Mouse (Mus musculus) liver, embryonic 15.5 days (tissue): ENCODE measurements at regions not wholly inside any gene's neighbourhood (a gene's known extent, or its start where the extent isn't known, plus 50 kb on each side); places are given as distances from the start of the nearest gene placed in this dataset.
"Not testable (repeated sequence)": the region's sequence is repeated elsewhere in the genome, so short reads cannot be mapped to it uniquely, and the experiment has no call there.

Experiments used
- ATAC-seq: fragments of 200-750 bp; cut with Nextera tagmentation; 2 replicates; pipeline ENCODE4 v1.8.0; 2017; ENCODE audit warnings: moderate number of reproducible peaks, mild to moderate bottlenecking, moderate library complexity; ENCODE audit not compliant: insufficient read depth
- H3K27ac ChIP-seq: fragments of 300-500 bp; sonication (generic); replicated peaks from 2 replicates; pipeline ENCODE4 v1.5.1; 2015; ENCODE audit warnings: mild to moderate bottlenecking, inconsistent platforms
- H3K27me3 ChIP-seq: fragments of 300-500 bp; sonication (generic); 2 replicates; pipeline ENCODE4 v1.6.1; 2015; ENCODE audit warnings: mild to moderate bottlenecking, inconsistent platforms
- H3K36me3 ChIP-seq: fragments of 300-500 bp; sonication (generic); replicated peaks from 2 replicates; pipeline ENCODE4 v1.6.1; 2015; ENCODE audit warnings: moderate library complexity, mild to moderate bottlenecking, inconsistent platforms
- H3K4me1 ChIP-seq: fragments of 300-500 bp; sonication (generic); replicated peaks from 2 replicates; pipeline ENCODE4 v1.6.1; 2015; ENCODE audit warnings: inconsistent platforms
- H3K4me2 ChIP-seq: fragments of 300-500 bp; sonication (generic); 2 replicates; pipeline ENCODE4 v1.6.1; 2015; ENCODE audit warnings: moderate library complexity, mild to moderate bottlenecking, inconsistent platforms
- H3K4me3 ChIP-seq: fragments of 300-500 bp; sonication (generic); replicated peaks from 2 replicates; pipeline ENCODE4 v1.5.1; 2015; ENCODE audit warnings: mild to moderate bottlenecking, inconsistent platforms
- H3K9ac ChIP-seq: fragments of 300-500 bp; sonication (generic); 2 replicates; pipeline ENCODE4 v1.6.1; 2015; ENCODE audit warnings: moderate library complexity, mild to moderate bottlenecking, inconsistent platforms
- H3K9me3 ChIP-seq: fragments of 300-500 bp; sonication (generic); replicated peaks from 2 replicates; pipeline ENCODE4 v1.6.1; 2016; ENCODE audit warnings: inconsistent platforms
- WGBS: fragments of 180-500 bp; shearing (Covaris S2); methylation state at CpG from one replicate; pipeline ENCODE4 v1.1.7; 2015; ENCODE audit warnings: mixed read lengths; ENCODE audit not compliant: insufficient replicate concordance; 5-methylcytosine and 5-hydroxymethylcytosine counted together

- no peak for ATAC-seq
These were observed 243.8 kb downstream of the Mef2c start for GRCm38 (mm10) chr13:83747671-83748070.

DNA sequence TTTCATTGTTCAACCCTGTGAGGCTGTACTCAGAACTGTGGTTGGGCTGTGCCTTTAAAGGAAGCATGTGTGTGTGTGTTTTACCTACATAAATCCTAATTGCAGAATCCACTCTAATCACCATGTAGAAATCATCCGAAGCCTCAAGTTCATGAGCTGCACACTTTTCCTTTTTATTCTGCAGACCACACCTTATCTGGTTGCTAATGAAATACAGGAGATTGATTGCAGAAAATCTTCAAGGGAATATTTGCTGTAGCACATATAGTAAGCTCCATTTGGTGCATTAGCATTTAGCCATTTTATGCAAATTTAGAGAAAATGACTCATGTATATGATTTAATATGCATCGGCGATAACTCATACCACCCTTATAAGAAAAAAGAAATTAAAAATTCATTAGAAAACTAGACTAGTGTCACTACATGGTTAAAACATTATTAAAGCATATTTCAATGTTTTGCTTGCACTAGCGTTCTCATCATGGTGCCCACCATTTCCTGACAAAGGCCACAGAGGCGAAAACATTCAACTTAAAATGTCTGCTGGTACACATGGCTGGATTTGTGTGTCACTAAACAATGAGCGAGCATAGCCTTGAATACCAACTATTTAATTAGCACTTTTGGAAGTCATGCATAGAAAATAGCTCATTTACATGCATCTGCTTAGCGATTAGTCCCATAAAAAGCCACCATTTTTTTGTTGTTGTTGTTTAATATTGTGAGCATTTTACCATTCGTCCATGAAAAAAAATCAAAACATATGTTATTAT lies 245.7 kb downstream of the Mef2c start:
- ATAC-seq, result no peak
- no peak overlapping the region for H3K27ac ChIP-seq
- H3K4me1 ChIP-seq, result no peaks in the 10 kb centered on the region
- WGBS, result 54% methylated on average over 8 of the region's 8 CpGs
- H3K36me3 ChIP-seq, result no peaks in the 10 kb centered on the region
- no peak overlapping the region for H3K9ac ChIP-seq
- no peaks in the 10 kb centered on the region for H3K9me3 ChIP-seq
- H3K4me3 ChIP-seq, result no peak overlapping the region
- H3K4me2 ChIP-seq, result no peak overlapping the region
- H3K27me3 ChIP-seq, result peaks cover 20% of the 10 kb centered on the region

More at GRCm38 (mm10) chr13:83747671-83748070, 243.8 kb downstream of the Mef2c start:
- Histone ChIP-seq H3K9ac (no peak overlapping the region), H3K4me1 (no peaks in the 10 kb centered on the region), H3K4me3 (no peak overlapping the region), H3K9me3 (no peaks in the 10 kb centered on the region), H3K4me2 (no peak overlapping the region), H3K27me3 (peaks cover 24% of the 10 kb centered on the region), H3K36me3 (no peaks in the 10 kb centered on the region), H3K27ac (no peak overlapping the region)
- WGBS, result 47% methylated on average over 3 of the region's 3 CpGs

DNA sequence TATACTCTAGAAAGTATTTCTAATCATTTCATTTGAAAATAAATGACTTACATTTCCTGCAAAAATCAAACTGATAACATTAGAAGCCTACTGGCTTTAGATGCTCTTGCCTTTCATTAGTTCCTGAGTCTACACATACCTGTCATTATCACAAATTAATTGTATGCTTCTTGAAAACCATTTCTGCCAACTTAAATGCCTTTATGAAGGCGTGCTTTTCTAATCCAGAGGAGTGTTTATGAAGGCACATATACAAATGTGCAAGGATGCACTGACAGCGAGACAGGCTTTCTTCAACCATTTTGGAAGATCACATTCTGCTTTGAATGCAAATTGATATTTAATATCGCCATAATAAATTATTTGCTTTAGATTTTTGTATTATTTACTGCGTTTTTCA lies 246.6 kb downstream of the Mef2c start:
- Histone ChIP-seq H3K4me3 (no peak overlapping the region), H3K36me3 (no peaks in the 10 kb centered on the region), H3K9me3 (no peaks in the 10 kb centered on the region), H3K27me3 (peaks cover 12% of the 10 kb centered on the region), H3K9ac (no peak overlapping the region), H3K27ac (no peak overlapping the region), H3K4me2 (no peak overlapping the region), H3K4me1 (no peaks in the 10 kb centered on the region)
- ATAC-seq, result no peak
- 40% methylated on average over 4 of the region's 4 CpGs for WGBS

- Histone ChIP-seq H3K4me3 (no peak overlapping the region), H3K27me3 (no peaks in the 10 kb centered on the region), H3K9ac (no peak overlapping the region), H3K4me2 (no peak overlapping the region), H3K36me3 (no peaks in the 10 kb centered on the region), H3K4me1 (no peaks in the 10 kb centered on the region), H3K27ac (no peak overlapping the region), H3K9me3 (no peaks in the 10 kb centered on the region)
- ATAC-seq, result no peak
- WGBS, result 66% methylated on average over 14 of the region's 14 CpGs
These were observed 256.7 kb downstream of the Mef2c start for GRCm38 (mm10) chr13:83760387-83761170.

GRCm38 (mm10) chr13:83762484-83762883 lies 258.6 kb downstream of the Mef2c start:
- no peak for ATAC-seq
- H3K4me2 ChIP-seq, result no peak overlapping the region
- H3K27ac ChIP-seq, result no peak overlapping the region
- H3K4me1 ChIP-seq, result no peaks in the 10 kb centered on the region
- no peaks in the 10 kb centered on the region for H3K36me3 ChIP-seq
- no peak overlapping the region for H3K9ac ChIP-seq
- H3K9me3 ChIP-seq, result no peaks in the 10 kb centered on the region
- 51% methylated on average over 1 of the region's 1 CpGs for WGBS
- no peak overlapping the region for H3K4me3 ChIP-seq
- H3K27me3 ChIP-seq, result no peaks in the 10 kb centered on the region

DNA sequence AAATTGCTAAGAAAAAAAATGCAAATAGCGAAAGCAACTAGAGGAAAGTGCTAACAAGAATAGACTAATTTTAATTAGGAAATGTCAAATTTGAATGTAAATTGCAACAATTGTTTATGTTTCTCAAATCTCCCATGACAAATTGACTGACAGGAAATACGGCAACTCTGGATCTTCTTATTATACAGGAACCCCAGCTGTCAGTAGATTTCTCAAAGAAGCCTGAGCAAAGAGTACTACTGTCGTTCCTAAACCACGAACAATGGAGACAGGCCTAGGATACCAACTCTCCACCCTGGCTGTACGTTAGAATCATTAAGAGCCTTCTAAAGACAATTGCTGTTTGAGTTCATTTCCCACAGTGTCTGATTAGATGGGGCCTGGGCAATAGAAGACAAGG lies 259.5 kb downstream of the Mef2c start:
- H3K9me3 ChIP-seq, ATAC-seq, H3K9ac ChIP-seq, H3K27ac ChIP-seq, H3K4me2 ChIP-seq, H3K36me3 ChIP-seq, H3K27me3 ChIP-seq, H3K4me3 ChIP-seq, H3K4me1 ChIP-seq: not testable (repeated sequence)
- WGBS, result 51% methylated on average over 5 of the region's 5 CpGs

DNA sequence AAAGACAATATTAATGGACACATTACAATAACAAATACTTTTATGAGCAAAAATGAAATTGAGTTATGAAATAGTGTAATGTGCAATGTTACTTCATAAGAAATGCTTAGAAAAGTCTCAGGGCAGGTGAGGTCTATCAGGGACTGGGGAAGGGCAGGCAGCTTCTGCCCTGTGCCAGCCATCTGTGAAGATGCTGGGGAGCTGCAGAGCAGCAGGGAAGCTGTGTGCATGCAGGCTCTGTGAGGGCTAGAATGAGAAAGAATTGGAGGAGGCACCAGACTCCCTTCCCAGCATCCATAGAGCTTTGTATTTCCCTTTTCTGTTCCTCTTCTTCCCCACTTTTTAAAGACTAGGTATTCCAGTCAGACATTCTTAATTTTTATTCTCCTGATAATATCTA lies 281.8 kb downstream of the Mef2c start:
- Histone ChIP-seq H3K9ac (no peak overlapping the region), H3K27ac (no peak overlapping the region), H3K9me3 (no peaks in the 10 kb centered on the region), H3K27me3 (no peaks in the 10 kb centered on the region), H3K4me2 (no peak overlapping the region), H3K4me1 (no peaks in the 10 kb centered on the region), H3K36me3 (no peaks in the 10 kb centered on the region), H3K4me3 (no peak overlapping the region)
- no peak for ATAC-seq

- no peak overlapping the region for H3K4me2 ChIP-seq
- 53% methylated on average over 1 of the region's 1 CpGs for WGBS
These were observed 305.7 kb downstream of the Mef2c start for GRCm38 (mm10) chr13:83809535-83809934.

DNA sequence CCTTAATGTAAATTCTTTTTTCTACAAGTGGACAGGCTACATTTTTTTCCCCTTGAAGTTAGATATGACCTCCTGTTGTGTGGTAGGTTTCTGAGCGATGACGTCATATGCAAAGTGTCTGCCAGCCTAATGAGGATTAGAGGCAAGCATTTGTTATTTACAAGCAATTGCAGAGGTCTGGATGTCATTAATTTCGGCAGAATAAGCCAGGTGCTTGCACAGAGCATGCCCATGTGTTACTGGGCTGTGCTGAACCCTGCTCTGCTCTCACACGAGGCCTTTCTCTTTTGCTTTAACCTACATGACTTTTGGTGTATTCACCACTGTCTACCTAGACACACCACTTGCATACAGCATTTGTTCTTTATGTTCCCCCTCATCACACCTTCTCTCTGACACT lies 316.5 kb downstream of the Mef2c start:
- no peak overlapping the region for H3K27ac ChIP-seq
- no peak overlapping the region for H3K9ac ChIP-seq
- H3K4me2 ChIP-seq, result no peak overlapping the region
- no peaks in the 10 kb centered on the region for H3K27me3 ChIP-seq
- H3K4me1 ChIP-seq, result no peaks in the 10 kb centered on the region
- ATAC-seq, result no peak
- no peaks in the 10 kb centered on the region for H3K9me3 ChIP-seq
- H3K36me3 ChIP-seq, result no peaks in the 10 kb centered on the region
- H3K4me3 ChIP-seq, result no peak overlapping the region
- 50% methylated on average over 4 of the region's 4 CpGs for WGBS

More at GRCm38 (mm10) chr13:83809535-83809934, 305.7 kb downstream of the Mef2c start:
- no peaks in the 10 kb centered on the region for H3K9me3 ChIP-seq
- no peaks in the 10 kb centered on the region for H3K36me3 ChIP-seq
- no peak overlapping the region for H3K27ac ChIP-seq
- no peak overlapping the region for H3K9ac ChIP-seq
- H3K27me3 ChIP-seq, result no peaks in the 10 kb centered on the region
- H3K4me1 ChIP-seq, result no peaks in the 10 kb centered on the region
- no peak for ATAC-seq
- H3K4me3 ChIP-seq, result no peak overlapping the region

- no peak overlapping the region for H3K27ac ChIP-seq
- H3K9me3 ChIP-seq, result no peaks in the 10 kb centered on the region
- ATAC-seq, result no peak
- H3K4me1 ChIP-seq, result no peaks in the 10 kb centered on the region
- 52% methylated on average over 3 of the region's 3 CpGs for WGBS
- no peak overlapping the region for H3K4me3 ChIP-seq
- H3K36me3 ChIP-seq, result no peaks in the 10 kb centered on the region
- H3K4me2 ChIP-seq, result no peak overlapping the region
- H3K27me3 ChIP-seq, result no peaks in the 10 kb centered on the region
- H3K9ac ChIP-seq, result no peak overlapping the region
These were observed 316.9 kb downstream of the Mef2c start for GRCm38 (mm10) chr13:83820721-83821120.

DNA sequence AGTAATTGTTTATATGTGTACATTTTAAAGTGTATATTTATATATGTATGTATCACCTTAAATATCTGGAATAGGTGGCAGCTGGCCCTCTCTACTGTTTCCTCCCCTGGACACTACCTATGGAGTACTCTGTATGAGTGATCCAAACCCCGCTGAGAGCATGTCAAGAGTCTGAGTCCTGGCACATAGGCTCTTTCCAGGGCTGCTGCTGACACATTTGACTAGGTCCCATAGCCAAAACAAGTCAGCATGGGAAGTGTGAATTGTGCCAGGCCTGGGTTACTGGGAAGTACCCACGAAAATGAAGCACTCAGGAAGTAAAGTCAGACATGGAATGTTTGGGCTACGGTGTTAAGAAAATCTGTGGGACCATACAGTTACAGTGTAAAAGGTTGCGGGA lies 321.1 kb downstream of the Mef2c start:
- Histone ChIP-seq H3K9me3 (no peaks in the 10 kb centered on the region), H3K4me2 (no peak overlapping the region), H3K27me3 (no peaks in the 10 kb centered on the region), H3K36me3 (no peaks in the 10 kb centered on the region), H3K4me3 (no peak overlapping the region), H3K9ac (no peak overlapping the region), H3K4me1 (no peaks in the 10 kb centered on the region), H3K27ac (no peak overlapping the region)
- 57% methylated on average over 4 of the region's 4 CpGs for WGBS
- no peak for ATAC-seq
